In the genomic region with DNA sequence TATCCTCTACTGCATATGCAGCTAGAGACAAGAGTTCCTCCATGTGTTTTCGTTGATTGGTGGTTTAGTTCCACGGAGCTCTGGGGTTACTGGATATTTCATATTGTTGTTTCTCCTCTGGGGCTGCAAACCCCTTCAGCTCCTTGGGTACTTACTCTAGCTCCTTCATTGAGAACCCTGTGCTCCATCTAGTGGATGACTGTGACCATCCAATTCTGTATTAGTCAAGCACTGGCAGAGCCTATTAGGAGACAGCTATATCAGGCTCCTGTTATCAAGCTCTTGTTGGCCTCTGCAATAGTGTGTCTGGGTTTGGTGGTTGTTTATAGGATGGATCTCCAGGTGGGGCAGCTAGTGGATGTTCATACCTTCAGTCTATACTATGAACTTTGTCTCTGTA, we compare ENCODE assay signal across 29 mouse cellular contexts.
DNase-seq lines count a peak whose midpoint lies in the region; ATAC-seq lines count a peak whose summit lies in the region.
"Had no signal": no experiment of that assay in that cellular context is flagged by ENCODE, and none has a peak within 500 bp of the region (broad histone marks: within the 10 kb centered on the region; RNA-seq: fewer than 3 reads in every experiment).

No protein-coding gene starts in this region.

- no peaks in the 10 kb centered on the region for H3K36me3 ChIP-seq in heart, embryonic 11.5 days (ENCODE audit: control insufficient read depth, insufficient read depth, low read length)
- H3K36me3 ChIP-seq in heart, embryonic 12.5 days, result no peaks in the 10 kb centered on the region
- H3K36me3 ChIP-seq: embryonic facial prominence, embryonic 12.5 days; embryonic facial prominence, embryonic 15.5 days; heart, embryonic 15.5 days; hindbrain, embryonic 10.5 days had no signal

- no peaks in the 10 kb centered on the region for H3K9me3 ChIP-seq in heart, embryonic 11.5 days (replicated peaks; ENCODE audit: control insufficient read depth, low read length)
- no peaks in the 10 kb centered on the region for H3K9me3 ChIP-seq in heart, embryonic 12.5 days (replicated peaks)
- H3K9me3 ChIP-seq: embryonic facial prominence, embryonic 12.5 days; embryonic facial prominence, embryonic 15.5 days; heart, embryonic 15.5 days; hindbrain, embryonic 10.5 days had no signal

- H3K9ac ChIP-seq in heart, embryonic 11.5 days (ENCODE audit: low read depth, low read length), result no peak overlapping the region
- H3K9ac ChIP-seq in heart, embryonic 12.5 days, result no peak overlapping the region
- H3K9ac ChIP-seq: embryonic facial prominence, embryonic 12.5 days; embryonic facial prominence, embryonic 15.5 days; forebrain, postnatal 0 days; heart, embryonic 15.5 days; hindbrain, embryonic 14.5 days had no signal

- H3K27ac ChIP-seq in heart, embryonic 11.5 days (ENCODE audit: low read depth, low read length), result no peak overlapping the region
- no peak overlapping the region for H3K27ac ChIP-seq in heart, embryonic 12.5 days (ENCODE audit: poor library complexity, severe bottlenecking)
- H3K27ac ChIP-seq: embryonic facial prominence, embryonic 12.5 days; embryonic facial prominence, embryonic 15.5 days; gastrocnemius, adult 2 months; heart, embryonic 15.5 days; hindbrain, embryonic 10.5 days; hindbrain, embryonic 14.5 days; hindbrain, postnatal 0 days had no signal

- WGBS in heart, embryonic 11.5 days (ENCODE audit: insufficient replicate concordance), result 45% methylated on average over 2 of the region's 2 CpGs
- WGBS in heart, embryonic 12.5 days, result 66% methylated on average over 2 of the region's 2 CpGs

- H3K27me3 ChIP-seq in heart, embryonic 11.5 days (ENCODE audit: control insufficient read depth, insufficient read depth, low read length), result no peaks in the 10 kb centered on the region
- H3K27me3 ChIP-seq in heart, embryonic 12.5 days (replicated peaks), result no peaks in the 10 kb centered on the region
- H3K27me3 ChIP-seq: CH12.LX; embryonic facial prominence, embryonic 12.5 days; embryonic facial prominence, embryonic 15.5 days; heart, embryonic 15.5 days had no signal

- no peaks in the 10 kb centered on the region for H3K4me1 ChIP-seq in heart, embryonic 11.5 days (ENCODE audit: control insufficient read depth, insufficient read depth, low read length)
- H3K4me1 ChIP-seq in heart, embryonic 12.5 days (replicated peaks), result no peaks in the 10 kb centered on the region
- H3K4me1 ChIP-seq: embryonic facial prominence, embryonic 12.5 days; embryonic facial prominence, embryonic 15.5 days; heart, embryonic 15.5 days; hindbrain, embryonic 10.5 days had no signal

- no peak for ATAC-seq in heart, embryonic 11.5 days (replicated peaks; ENCODE audit: insufficient number of reproducible peaks, low FRiP score, low TSS enrichment)
- no peak for ATAC-seq in heart, embryonic 12.5 days (ENCODE audit: insufficient number of reproducible peaks, low FRiP score)
- no peak for ATAC-seq in activated CD4-positive, CD25-positive, alpha-beta regulatory T cell, adult 4 months
- ATAC-seq: forebrain, embryonic 14.5 days; forebrain, postnatal 0 days; hindbrain, postnatal 0 days; inflammation-experienced regulatory T-cells, adult 6 months; intestine, embryonic 16.5 days had no signal

- H3K4me2 ChIP-seq in heart, embryonic 11.5 days, result no peak overlapping the region
- no peak overlapping the region for H3K4me2 ChIP-seq in heart, embryonic 12.5 days
- H3K4me2 ChIP-seq: embryonic facial prominence, embryonic 12.5 days; embryonic facial prominence, embryonic 15.5 days; heart, embryonic 15.5 days; hindbrain, embryonic 14.5 days had no signal

- H3K4me3 ChIP-seq in heart, embryonic 11.5 days (ENCODE audit: low read depth, low read length), result no peak overlapping the region
- H3K4me3 ChIP-seq in heart, embryonic 12.5 days, result no peak overlapping the region
- H3K4me3 ChIP-seq: embryonic facial prominence, embryonic 12.5 days; embryonic facial prominence, embryonic 15.5 days; gastrocnemius, adult 2 months; heart, embryonic 15.5 days; hindbrain, embryonic 10.5 days had no signal

- peak; percentile 84 for DNase-seq in heart, adult 11 months
- DNase-seq in heart, adult 8-10 months (ENCODE audit: low spot score), result peak; percentile 1
- DNase-seq in R1 (ENCODE audit: low read depth, low spot score), result peak; percentile 72
- peak; percentile 6 for DNase-seq in heart, postnatal 4 days
- DNase-seq in thymus, postnatal 10 days (ENCODE audit: low spot score in 2 of 2), result no peak
- DNase-seq: adrenal gland, adult 2 months; adrenal gland, postnatal 14 days; B cell, adult 2 months; cerebellum, adult 11 months; cerebellum, adult 2 months; cerebellum, adult 9-11 months; cerebellum, postnatal 25 days; forebrain, postnatal 0 days; gastrocnemius, adult 2 months; gastrocnemius, postnatal 14 days; kidney, adult 18-20 months had no signal

Comparison
In these comparisons a context has a peak if more than half of its experiments do, and no peak if none do; other contexts are left out.
1. DNase-seq: peak in heart, adult 11 months (single experiment), heart, adult 8-10 months (single experiment), R1 (single experiment) and heart, postnatal 4 days (single experiment); none in thymus, postnatal 10 days (0 of 2).